Comparison of ENCODE assay signal across 14 mouse cellular contexts in the genomic region with DNA sequence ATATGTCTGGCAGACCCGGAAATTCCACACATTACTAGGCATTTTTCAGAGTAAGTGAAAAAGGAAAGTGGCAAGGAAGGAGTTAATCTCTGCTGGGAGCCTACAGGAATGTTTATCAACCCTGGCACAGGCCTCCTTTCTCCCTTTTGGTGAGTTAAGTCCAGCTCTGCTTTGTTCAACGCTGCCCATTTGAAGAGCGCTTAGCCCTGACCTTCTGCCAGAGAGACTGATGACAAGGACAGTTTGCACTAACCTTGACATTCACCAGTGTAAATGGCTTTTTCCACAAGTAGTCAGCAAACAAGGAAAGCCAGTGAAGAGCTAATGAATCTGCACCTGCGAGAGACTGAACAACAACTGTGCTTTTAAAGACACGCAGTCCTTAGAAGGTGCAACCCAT.
A peak's percentile ranks its signal among the peaks of the same experiment; 100 is the strongest.
DNase-seq lines count a peak whose midpoint lies in the region; ATAC-seq and TF ChIP-seq lines count a peak whose summit lies in the region.
"Had no signal": no experiment of that assay in that cellular context is flagged by ENCODE, and none has a peak within 500 bp of the region (broad histone marks: within the 10 kb centered on the region; RNA-seq: fewer than 3 reads in every experiment).

No protein-coding gene starts in this region.

- H3K27ac ChIP-seq in lung, embryonic 14.5 days (ENCODE audit: low read depth) = no peak overlapping the region
- H3K27ac ChIP-seq: limb, embryonic 10.5 days; liver, embryonic 12.5 days; neural tube, embryonic 15.5 days had no signal

- H3K9me3 ChIP-seq in lung, embryonic 14.5 days (ENCODE audit: low read depth, low read length) = no peaks in the 10 kb centered on the region
- H3K9me3 ChIP-seq: limb, embryonic 10.5 days; liver, embryonic 12.5 days; neural tube, embryonic 15.5 days had no signal

- H3K27me3 ChIP-seq in lung, embryonic 14.5 days (ENCODE audit: insufficient read depth, low read length) = no peaks in the 10 kb centered on the region
- H3K27me3 ChIP-seq: liver, embryonic 12.5 days; neural tube, embryonic 15.5 days had no signal

- H3K36me3 ChIP-seq in lung, embryonic 14.5 days (ENCODE audit: insufficient read depth) = no peaks in the 10 kb centered on the region
- H3K36me3 ChIP-seq: limb, embryonic 10.5 days; liver, embryonic 12.5 days; neural tube, embryonic 15.5 days had no signal

- H3K4me1 ChIP-seq in lung, embryonic 14.5 days (ENCODE audit: insufficient read depth) = peaks cover 7% of the 10 kb centered on the region
- H3K4me1 ChIP-seq: liver, embryonic 12.5 days; neural tube, embryonic 15.5 days had no signal

- 17% methylated on average over 5 of the region's 5 CpGs for WGBS in lung, embryonic 14.5 days

- H3K9ac ChIP-seq in lung, embryonic 14.5 days = no peak overlapping the region
- H3K9ac ChIP-seq: liver, embryonic 12.5 days; neural tube, embryonic 15.5 days had no signal

- no peak overlapping the region for H3K4me2 ChIP-seq in lung, embryonic 14.5 days
- H3K4me2 ChIP-seq: liver, embryonic 12.5 days; neural tube, embryonic 15.5 days had no signal

- DNase-seq in lung, embryonic 14.5 days = peak; percentile 39
- no peak for DNase-seq in lung, postnatal 4 days
- peak; percentile 84 for DNase-seq in adrenal gland, adult 8-10 months
- peak; percentile 39 for DNase-seq in embryo, embryonic 10 days (ENCODE audit: low spot score)
- DNase-seq in mesoderm, embryonic 11.5 days (ENCODE audit: low read depth, low spot score) = peak; percentile 12
- no peak for DNase-seq in right cerebral cortex, adult 18-20 months
- no peak for DNase-seq in urinary bladder, adult 18-20 months (ENCODE audit: low spot score in 2 of 2)
- DNase-seq: cerebellum, adult 11-12 months; kidney, adult 9 months had no signal

- no peak overlapping the region for H3K4me3 ChIP-seq in lung, embryonic 14.5 days (ENCODE audit: low read depth, low read length)
- H3K4me3 ChIP-seq: erythroblast, embryonic 14.5 days; limb, embryonic 10.5 days; liver, embryonic 12.5 days; neural tube, embryonic 15.5 days had no signal

- no peak for ATAC-seq in lung, embryonic 14.5 days (ENCODE audit: insufficient read depth)
- ATAC-seq: forebrain, embryonic 16.5 days; liver, embryonic 12.5 days had no signal

- no peak for TF ChIP-seq CTCF in lung, embryonic 14.5 days (IDR thresholded peaks at IDR 0.05; ENCODE audit: low read depth)

Comparison
In these comparisons a context has a peak if more than half of its experiments do, and no peak if none do; other contexts are left out.
1. DNase-seq: peak in lung, embryonic 14.5 days (single experiment), adrenal gland, adult 8-10 months (single experiment), embryo, embryonic 10 days (single experiment) and mesoderm, embryonic 11.5 days (single experiment); none in lung, postnatal 4 days (0 of 2), right cerebral cortex, adult 18-20 months (single experiment) and urinary bladder, adult 18-20 months (0 of 2).